Mouse (Mus musculus) ES-E14 (cell line): Measurements from ENCODE around the gene Mgat1. TPM values are rescaled to one million over a fixed set of nuclear protein-coding genes. Genes with fewer than 3 reads are reported as not detected.
A peak's percentile ranks its signal among the peaks of the same experiment; 100 is the strongest.

ENCODE experiments used
- DNase-seq: peaks from one replicate; pipeline ENCODE4 v3.0.0-alpha.2; 2013; ENCODE audit warnings: low read depth, low spot score
- H3K27ac ChIP-seq: 2 replicates; pipeline ENCODE4 v1.5.1; 2012; ENCODE audit warnings: low read depth, mild to moderate bottlenecking, low read length, moderate library complexity, mixed read lengths; ENCODE audit not compliant: poor library complexity, insufficient read depth, severe bottlenecking
- H3K36me3 ChIP-seq: 2 replicates; pipeline ENCODE4 v1.6.1; 2012; ENCODE audit warnings: mild to moderate bottlenecking, low read length, moderate library complexity, mixed read lengths; ENCODE audit not compliant: control insufficient read depth, poor library complexity, insufficient read depth, severe bottlenecking
- H3K4me1 ChIP-seq, 2 experiments: fragments of 150-350 bp in 1 of 2; sonication (generic) in 1 of 2; 2 replicates each; pipeline ENCODE4 v1.6.1; 2012; ENCODE audit warnings: low read length in 2 of 2, mild to moderate bottlenecking in 1 of 2, mixed read lengths in 1 of 2; ENCODE audit not compliant: control insufficient read depth in 2 of 2, insufficient read depth in 2 of 2, poor library complexity in 1 of 2
- H3K4me3 ChIP-seq, 2 experiments: fragments of 150-350 bp in 1 of 2; sonication (generic) in 1 of 2; 2 replicates each; pipeline ENCODE4 v1.5.1; 2012; ENCODE audit warnings: low read length in 2 of 2, low read depth in 1 of 2, mild to moderate bottlenecking in 1 of 2, mixed read lengths in 1 of 2; ENCODE audit not compliant: insufficient read depth in 1 of 2, poor library complexity in 1 of 2, severe bottlenecking in 1 of 2
- H3K9ac ChIP-seq: 2 replicates; pipeline ENCODE4 v1.6.1; 2012; ENCODE audit warnings: low read depth, mild to moderate bottlenecking, low read length, mixed read lengths; ENCODE audit not compliant: poor library complexity, insufficient read depth, severe bottlenecking
- H3K9me3 ChIP-seq: fragments of 150-350 bp; sonication (generic); 2 replicates; pipeline ENCODE4 v1.6.1; 2012; ENCODE audit warnings: low read depth, mild to moderate bottlenecking, low read length; ENCODE audit not compliant: control insufficient read depth, insufficient read depth
- CHD2 ChIP-seq: IDR thresholded peaks from 2 replicates; pipeline ENCODE4 v1.6.1; 2014; ENCODE audit warnings: mild to moderate bottlenecking, low read depth, low read length, inconsistent platforms
- HCFC1 ChIP-seq: IDR thresholded peaks from 2 replicates; pipeline ENCODE4 v1.6.1; 2012; ENCODE audit warnings: low read length, inconsistent platforms, borderline replicate concordance; ENCODE audit not compliant: insufficient read depth
- MAFK ChIP-seq: IDR thresholded peaks from 2 replicates; pipeline ENCODE4 v1.6.1; 2014; ENCODE audit warnings: mild to moderate bottlenecking, low read depth, low read length, inconsistent platforms; ENCODE audit not compliant: insufficient read depth
- ZC3H11A ChIP-seq: IDR thresholded peaks from 2 replicates; pipeline ENCODE4 v1.6.1; 2012; ENCODE audit warnings: low read depth, mild to moderate bottlenecking, inconsistent platforms, low read length, borderline replicate concordance
- ZNF384 ChIP-seq: IDR thresholded peaks from 2 replicates; pipeline ENCODE4 v1.6.1; 2012; ENCODE audit warnings: low read depth, low read length, inconsistent platforms
- in situ Hi-C, 2 experiments: fragments of 600-800 bp; cut with MboI; formaldehyde crosslinking; loops; one replicate each; pipeline ENCODE4 v1.15.1; 2025; ENCODE audit warnings: low sequenced_read_pairs in 2 of 2, inconsistent platforms in 1 of 2; ENCODE audit not compliant: unreplicated experiment in 2 of 2
- total RNA-seq: library from RNA; depleted of rRNA; stranded (reverse); fragments of 300-350 nt; gene quantifications from 2 replicates; pipeline ENCODE4 v1.2.3, GENCODE M21; 2012

The Mgat1 gene
- total RNA-seq, 1 experiment: 43.1 TPM

DNA sequence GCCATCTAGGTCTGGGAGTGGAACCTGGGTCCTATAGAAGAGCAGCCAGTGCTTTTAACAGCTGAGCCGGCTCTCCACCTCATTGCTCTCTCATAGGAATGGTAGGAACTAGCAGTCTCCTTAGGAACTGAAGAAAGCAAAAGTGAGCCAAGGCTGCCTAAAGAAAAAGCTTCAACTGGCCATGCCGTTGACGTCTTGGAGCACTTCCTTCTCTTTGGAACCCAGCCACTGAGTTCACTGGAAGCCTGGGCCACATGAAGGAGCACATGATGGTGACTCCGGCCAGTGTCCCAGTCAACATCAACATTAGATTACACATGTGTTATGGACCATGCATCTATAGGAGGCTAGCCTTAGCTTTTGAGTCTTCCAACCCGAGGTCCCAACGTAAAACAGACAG lies 9.0 kb downstream of the Mgat1 start:
- Histone ChIP-seq H3K9ac (no peak overlapping the region), H3K36me3 (peaks cover 2% of the 10 kb centered on the region; the same call in 1 of the 2 replicates), H3K4me1 (peaks cover 2 to 6% of the 10 kb centered on the region in 2 experiments), H3K9me3 (no peaks in the 10 kb centered on the region), H3K4me3 (no peak overlapping the region), H3K27ac (no peak overlapping the region)
- TF ChIP-seq MAFK (no peak), CHD2 (no peak), ZNF384 (no peak), ZC3H11A (no peak), HCFC1 (no peak)
- in situ Hi-C loops: loop anchor here in 1 of 2 experiments (25.0 kb wide), 1 partner anchor 391 kb away; the partner anchor contains the start of gene Irgm1
- no peak for DNase-seq

DNA sequence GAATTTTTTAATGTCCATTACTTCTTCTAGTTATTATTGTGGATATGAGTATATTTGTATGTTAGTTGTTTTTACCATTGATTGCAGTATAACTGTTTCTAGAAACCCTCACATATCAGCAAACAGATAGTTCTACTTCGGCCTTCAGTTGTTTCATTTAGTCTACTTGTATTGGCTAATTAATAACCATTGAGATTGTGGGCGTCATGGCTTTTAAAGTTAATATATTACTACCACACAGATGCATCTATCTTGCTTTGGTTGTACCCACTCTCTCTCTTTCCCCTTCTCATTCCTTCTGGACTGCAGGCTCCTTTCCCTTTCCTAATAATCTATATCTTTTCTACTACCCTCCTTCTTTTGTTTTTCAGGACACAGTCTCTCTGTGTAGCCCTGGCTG lies 15.3 kb downstream of the Mgat1 start:
- Histone ChIP-seq H3K36me3 (peaks cover 4% of the 10 kb centered on the region; the same call in 1 of the 2 replicates), H3K4me1 (peaks cover 2 to 12% of the 10 kb centered on the region in 2 experiments; a peak in 1 of 4 replicates), H3K9ac (no peak overlapping the region), H3K4me3 (no peak overlapping the region), H3K9me3 (no peaks in the 10 kb centered on the region), H3K27ac (no peak overlapping the region)
- in situ Hi-C loops: loop anchor here in 1 of 2 experiments (25.0 kb wide), 1 partner anchor 397 kb away; the partner anchor contains the start of gene Irgm1
- DNase-seq: no peak
- TF ChIP-seq ZC3H11A (no peak), CHD2 (no peak), MAFK (no peak), HCFC1 (no peak), ZNF384 (no peak)

DNA sequence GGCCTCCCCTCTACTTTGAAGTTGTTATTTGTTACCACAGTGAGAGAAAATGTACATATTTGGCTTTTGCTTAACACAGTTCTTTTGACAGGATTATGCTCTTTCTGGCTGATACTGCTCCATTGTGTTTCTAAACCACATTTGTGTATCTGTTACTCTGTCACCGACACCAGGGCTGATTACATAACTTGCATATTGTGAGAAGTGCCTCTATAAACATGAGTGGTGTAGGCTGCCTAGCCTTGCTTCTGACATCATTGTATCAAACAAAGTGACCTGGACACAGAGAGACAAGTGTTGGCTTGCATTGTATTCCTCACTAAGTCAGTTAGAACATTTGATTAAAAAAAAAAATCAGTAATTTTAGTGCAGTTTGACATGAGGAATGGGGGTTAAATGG lies 15.8 kb downstream of the Mgat1 start:
- in situ Hi-C loops: loop anchor here (10.0 to 25.0 kb wide), 2 partner anchors 385 to 398 kb away; partner anchors contain the start of gene Irgm1 (in 2 of the 2)
- Histone ChIP-seq H3K36me3 (peaks cover 2% of the 10 kb centered on the region; the same call in 1 of the 2 replicates), H3K4me1 (peaks cover 2 to 12% of the 10 kb centered on the region in 2 experiments; a peak in 1 of 4 replicates), H3K9me3 (no peaks in the 10 kb centered on the region), H3K9ac (no peak overlapping the region), H3K4me3 (no peak overlapping the region; a peak in 1 of 4 replicates), H3K27ac (no peak overlapping the region)
- TF ChIP-seq CHD2 (no peak), ZC3H11A (no peak), ZNF384 (no peak), HCFC1 (no peak)
- DNase-seq: no peak

DNA sequence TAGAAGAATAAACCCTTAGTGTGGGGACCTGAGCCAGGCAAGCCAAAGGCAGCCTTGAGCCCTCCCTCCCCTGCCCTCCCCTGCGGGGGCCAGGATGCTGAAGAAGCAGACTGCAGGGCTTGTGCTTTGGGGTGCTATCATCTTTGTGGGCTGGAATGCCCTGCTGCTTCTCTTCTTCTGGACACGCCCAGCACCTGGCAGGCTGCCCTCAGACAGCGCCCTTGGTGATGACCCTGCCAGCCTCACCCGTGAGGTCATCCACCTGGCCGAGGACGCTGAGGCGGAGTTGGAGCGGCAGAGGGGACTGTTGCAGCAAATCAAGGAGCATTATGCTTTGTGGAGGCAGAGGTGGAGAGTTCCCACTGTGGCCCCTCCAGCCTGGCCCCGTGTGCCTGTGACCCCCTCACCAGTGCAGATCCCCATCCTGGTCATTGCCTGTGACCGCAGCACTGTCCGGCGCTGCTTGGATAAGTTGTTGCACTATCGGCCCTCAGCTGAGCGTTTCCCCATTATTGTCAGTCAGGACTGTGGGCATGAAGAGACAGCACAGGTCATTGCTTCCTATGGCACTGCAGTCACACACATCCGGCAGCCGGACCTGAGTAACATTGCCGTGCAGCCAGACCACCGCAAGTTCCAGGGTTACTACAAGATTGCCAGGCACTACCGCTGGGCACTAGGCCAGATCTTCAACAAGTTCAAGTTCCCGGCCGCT lies 16.8 kb downstream of the Mgat1 start:
- Histone ChIP-seq H3K4me1 (peaks cover 2 to 12% of the 10 kb centered on the region in 2 experiments; a peak in 1 of 4 replicates), H3K9me3 (no peaks in the 10 kb centered on the region), H3K27ac (no peak overlapping the region), H3K9ac (no peak overlapping the region), H3K36me3 (peaks cover 2% of the 10 kb centered on the region; the same call in 1 of the 2 replicates), H3K4me3 (peak overlapping the region; percentile 3 to 50; a peak in 3 of 4 replicates)
- no peak for DNase-seq
- in situ Hi-C loops: loop anchor here (10.0 to 25.0 kb wide), 2 partner anchors 386 to 398 kb away; partner anchors contain the start of gene Irgm1 (in 2 of the 2)
- TF ChIP-seq ZNF384: no peak
- TF ChIP-seq ZC3H11A: no peak
- no peak for TF ChIP-seq HCFC1
- no peak for TF ChIP-seq CHD2
- TF ChIP-seq MAFK: no peak
